Mouse (Mus musculus) 3T3-L1 (cell line): ENCODE data around the gene Atp2a1.
"Not testable (repeated sequence)": the region's sequence is repeated elsewhere in the genome, so short reads cannot be mapped to it uniquely, and the experiment has no call there.

Source experiments
- DNase-seq: peaks from one replicate; pipeline ENCODE4 v3.0.0-alpha.2; 2015; ENCODE audit warnings: low read depth, low spot score

Atp2a1 gene

DNA sequence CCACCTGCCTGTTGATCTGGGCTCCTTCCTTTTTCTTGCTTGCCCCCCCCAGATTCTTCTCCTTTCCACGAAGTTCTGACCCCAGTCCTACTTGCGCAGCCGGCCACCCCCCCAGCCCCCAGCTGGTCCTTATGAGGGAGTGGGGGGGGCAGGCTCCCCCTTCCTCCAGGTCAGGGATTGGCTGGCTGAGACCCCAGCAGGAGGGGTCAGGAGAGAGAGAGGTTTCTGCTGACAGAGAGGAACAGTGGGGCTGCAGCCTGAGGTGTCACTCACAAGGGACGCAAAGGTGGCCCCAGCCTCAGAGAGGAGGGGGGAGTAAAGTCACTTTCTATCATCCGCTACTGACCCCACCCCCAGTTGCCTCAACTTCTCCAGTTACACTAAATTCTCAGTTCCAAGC, at the start of gene Atp2a1:
Atp2a1 (minus strand) TSS at position 105 of the 400 bp plus-strand sequence.
- DNase-seq = no peak

DNA sequence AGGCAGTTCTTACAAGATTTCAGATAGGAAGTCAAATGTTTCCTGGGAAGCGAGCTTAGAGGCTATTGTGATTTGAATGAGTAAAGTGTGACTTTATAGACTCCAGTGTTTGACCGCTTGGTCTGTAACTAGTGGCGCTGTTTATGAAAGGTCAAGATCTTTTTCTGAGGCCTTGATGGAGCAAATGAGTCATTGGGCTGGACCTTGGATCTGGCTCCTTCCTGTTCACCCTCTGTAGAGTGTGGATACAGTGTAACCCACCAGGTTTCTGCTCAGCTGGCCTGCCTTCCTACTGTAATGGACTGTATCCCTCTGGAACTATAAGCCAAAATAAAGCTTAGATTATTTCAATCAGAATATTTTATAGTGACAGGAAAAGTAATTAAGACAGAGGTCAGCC, 48.4 kb upstream of the Atp2a1 start:
- DNase-seq = peak; percentile 69

DNA sequence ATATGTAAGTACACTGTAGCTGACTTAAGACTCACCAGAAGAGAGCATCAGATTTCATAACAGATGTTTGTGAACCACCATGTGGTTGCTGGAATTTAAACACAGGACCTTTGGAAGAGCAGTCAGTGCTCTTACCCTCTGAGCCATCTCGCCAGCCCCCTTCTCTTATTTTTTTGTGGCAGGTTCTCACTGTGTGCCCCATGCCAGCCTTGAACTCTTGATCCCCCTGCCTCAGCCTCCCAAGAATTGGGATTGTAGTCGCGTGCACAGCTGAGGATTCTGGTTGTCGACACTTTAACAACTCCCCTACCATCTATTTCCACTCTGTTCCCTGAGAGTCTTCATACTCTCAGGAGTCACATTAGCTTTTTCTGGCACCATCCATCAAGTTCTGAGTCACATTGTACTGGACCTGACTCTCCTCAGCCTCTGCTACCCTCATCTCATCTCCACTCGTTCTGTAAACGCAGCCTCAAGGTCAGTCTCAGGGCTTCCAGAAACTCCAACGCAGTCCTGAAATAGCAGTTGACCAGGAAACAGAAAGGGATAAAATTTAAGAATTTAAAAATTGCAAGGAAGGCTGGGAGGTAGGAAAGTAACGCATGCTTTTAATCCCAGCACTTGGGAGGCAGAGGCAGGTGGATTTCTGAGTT, 44.3 kb upstream of the Atp2a1 start:
- DNase-seq = no peak

DNA sequence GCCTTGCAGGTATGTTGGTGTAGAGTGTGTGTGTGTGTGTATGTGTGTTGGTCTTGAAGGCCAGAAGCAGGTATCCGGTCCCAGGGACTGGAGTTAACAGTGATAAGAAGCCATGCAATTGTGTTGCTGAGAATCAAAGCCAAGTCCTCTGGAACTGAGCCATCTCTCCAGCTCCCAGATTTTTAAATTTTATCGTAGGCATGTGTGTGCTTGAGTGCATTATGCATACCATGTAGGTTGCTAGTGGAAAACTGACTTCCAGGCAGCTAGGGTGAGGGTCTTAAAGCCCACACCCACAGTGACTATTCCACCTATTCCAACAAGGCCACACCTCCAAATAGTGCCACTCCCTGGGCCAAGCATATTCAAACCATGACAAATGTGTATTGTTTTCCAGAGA, 42.0 kb upstream of the Atp2a1 start:
- no peak for DNase-seq

DNA sequence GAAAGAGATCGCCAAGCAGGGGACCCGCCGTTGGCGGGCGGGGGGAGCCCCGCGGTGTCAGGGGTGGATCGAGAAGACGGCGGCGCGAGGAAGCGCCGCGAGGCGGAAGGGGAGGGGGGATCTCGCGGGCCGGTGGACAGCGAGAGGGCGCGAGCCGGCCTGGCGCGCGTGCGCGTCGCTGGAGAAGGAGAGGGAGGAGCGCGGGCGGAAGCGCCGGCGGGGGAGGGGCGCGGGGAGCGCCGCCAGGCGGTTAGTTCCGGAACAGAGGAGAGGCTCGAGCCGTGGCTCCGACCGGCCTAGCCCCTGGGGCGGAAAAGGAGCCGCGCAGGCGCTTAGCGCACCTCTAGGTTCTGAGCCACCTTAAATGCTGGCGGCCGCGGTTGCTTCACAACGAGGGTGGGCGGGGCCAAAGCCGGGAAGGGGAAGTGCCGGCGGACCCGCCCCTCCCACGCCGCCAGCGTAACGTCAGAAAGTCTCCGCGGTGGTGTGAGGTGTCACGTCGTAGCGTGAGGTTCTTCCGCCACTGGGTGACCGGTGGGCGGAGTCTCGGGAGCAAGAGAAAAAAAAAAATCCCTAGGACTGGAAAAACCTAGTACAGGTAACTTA, 40.5 kb upstream of the Atp2a1 start, which contains the start of gene Atxn2l:
Atxn2l (minus strand) TSS at position 165 of the 606 bp plus-strand sequence.
- peak; percentile 96 for DNase-seq

DNA sequence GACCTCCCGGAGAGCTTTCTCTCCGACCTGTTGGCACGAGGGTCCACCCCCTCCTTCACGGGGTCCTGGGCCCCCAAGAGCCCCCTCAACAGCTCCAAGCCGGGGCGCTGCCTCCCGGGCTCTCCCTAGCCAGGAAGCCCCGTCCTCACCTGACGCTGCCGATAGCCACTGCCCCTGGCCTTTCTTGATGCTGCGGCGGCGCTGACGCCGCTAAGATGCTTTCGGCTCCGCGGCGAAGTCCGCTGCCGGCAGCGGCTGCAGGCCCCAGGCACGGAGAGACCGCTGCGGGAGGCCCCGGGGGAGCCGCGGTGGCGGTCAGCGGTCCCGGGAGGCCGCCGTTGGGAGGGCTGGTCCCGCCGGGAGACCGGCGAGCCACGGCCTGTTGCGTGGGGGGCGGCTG, 39.8 kb upstream of the Atp2a1 start:
- no peak for DNase-seq

DNA sequence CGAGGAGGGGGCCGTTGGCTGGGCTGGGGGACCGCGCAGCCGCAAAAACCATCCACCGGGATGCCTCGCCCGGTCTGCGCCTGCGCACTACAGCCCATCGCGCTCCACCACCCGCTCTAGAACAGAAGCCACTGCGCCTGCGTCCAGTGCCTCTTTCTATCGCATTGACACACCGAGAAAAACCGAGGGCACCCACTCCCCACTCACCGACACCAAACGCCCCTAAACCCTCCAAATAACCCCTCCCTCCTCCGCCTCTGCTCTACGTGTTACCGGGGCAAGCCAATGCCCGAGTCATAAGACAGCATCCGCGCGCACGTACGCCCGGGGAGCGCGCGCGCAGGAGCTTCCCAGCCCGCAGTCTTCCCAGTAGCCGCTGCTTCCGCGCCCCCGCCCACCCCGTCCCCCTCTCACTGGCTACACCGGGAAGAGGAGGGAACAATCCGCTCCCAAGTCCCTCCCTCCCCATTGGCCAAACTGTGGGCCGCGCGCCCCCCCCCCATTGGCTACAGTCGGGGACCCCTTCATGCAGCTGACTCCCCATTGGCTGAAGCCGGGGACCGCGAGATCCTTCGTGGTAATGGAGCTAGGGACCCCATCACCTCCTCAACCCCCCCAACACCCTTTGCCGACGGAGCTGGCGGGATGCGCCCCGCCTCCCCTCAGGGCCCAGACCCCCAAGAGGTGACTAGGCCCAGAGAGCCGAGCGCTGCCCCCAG, 39.3 kb upstream of the Atp2a1 start:
- DNase-seq = peak; percentile 94

DNA sequence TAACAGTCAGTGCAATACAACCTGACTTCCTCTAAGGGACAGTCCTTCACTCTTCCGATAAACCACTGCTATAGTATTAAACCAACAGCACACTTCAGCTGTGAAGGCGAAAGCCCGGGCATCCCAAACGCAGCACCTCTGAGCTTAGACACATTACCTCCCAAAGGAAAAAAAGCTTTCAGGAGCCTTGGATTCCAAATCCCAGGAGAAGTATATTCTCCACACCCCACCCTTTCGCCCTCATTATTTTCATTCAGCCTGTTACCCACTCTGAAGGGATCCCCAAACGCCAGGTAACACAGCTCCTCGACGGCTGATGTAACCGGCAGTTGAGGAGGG, 38.7 kb upstream of the Atp2a1 start:
- DNase-seq = no peak

DNA sequence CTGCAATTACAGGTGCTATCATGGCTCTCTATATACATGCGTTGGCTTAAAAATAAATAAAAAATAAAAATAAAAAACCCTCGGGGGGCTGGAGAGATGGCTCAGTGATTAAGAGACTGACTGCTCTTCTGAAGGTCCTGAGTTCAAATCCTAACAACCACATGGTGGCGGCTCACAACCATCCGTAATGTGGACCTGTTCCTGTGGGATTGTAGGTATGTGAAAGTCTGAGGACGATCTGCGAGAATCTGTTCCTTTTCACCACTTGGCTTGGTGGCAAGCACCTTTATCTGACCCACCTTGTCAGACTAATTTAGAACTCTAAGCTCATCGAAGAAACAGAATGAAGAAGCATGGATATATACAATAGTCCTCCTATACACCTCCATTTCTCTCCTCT, 36.5 kb upstream of the Atp2a1 start:
- no peak for DNase-seq

DNA sequence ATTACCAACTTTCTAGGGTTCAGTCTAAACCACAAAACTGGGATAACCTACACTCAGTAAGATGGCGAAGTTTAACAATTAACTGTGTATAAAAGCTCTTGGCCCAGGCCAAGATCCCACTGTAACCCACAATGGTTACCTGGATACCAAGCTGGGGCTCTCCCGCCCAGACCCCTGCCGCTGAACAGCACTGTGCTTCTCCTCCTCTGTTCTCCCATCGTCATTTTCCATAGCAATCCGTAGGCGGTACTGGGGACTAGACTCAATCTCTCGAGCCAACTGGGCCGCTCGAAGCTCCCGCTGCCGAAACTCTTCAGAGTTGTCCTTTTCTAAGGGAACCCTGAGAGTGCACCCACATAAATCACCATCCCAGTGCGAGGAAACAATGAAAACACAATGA, 35.1 kb upstream of the Atp2a1 start:
- DNase-seq = no peak

DNA sequence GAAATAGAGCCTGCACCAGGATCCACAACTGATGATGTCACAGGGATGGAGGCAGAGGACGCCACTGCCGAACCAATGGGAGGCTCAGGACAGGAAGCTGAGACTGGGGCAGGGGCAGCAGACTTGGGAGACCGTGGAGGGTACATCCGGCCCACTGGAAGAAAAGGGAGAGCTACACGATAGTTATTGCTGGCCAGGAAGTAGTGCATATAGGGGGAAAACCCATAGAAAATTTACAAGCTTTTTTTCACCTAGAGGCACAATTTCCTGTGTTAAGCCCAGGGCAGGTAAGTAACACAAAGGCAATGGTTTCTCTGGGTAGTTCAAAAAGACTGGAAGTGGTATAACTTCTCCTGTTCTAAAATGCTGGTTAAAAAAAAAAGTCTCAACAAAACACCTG, 33.6 kb upstream of the Atp2a1 start:
- DNase-seq = no peak

DNA sequence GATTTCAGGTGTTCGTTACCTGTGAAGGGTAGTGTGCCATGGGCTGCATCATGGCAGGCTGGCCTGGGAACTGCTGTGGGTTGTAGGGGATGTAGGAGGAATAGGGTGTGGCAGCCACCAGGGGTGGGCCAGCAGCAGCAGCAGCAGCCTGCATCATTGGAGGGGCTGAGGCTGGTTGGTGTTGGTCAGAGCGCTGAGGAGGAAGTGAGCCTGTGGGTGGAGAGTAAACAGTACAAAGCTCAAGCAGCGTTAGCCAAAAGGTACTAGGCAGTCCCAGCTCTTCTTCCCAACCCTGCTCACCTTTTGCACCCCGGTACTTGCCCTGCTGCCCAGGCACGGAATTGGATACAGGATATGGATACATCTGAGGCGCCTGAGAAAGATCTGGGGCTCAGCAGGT, 31.2 kb upstream of the Atp2a1 start:
- no peak for DNase-seq

DNA sequence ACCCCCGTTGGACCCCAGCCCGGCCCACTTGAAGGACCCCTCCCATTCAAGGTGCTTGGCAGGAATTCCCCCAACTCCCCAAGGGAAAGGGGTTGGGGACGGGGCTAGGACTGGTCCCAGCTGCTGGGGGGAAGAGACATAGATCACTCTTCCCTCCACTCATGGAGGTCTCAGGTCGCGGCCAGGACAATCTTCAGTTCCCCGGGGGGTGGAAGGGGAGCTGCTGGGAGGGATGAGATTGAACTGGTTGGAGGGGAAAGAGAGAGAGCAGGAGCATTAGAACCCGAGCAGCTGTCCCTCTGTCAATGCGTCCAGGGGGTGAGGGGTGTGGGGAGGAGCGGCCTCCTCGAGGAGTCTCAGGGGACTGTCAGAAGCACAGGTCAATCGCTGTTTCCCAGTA, 29.1 kb upstream of the Atp2a1 start:
- no peak for DNase-seq

DNA sequence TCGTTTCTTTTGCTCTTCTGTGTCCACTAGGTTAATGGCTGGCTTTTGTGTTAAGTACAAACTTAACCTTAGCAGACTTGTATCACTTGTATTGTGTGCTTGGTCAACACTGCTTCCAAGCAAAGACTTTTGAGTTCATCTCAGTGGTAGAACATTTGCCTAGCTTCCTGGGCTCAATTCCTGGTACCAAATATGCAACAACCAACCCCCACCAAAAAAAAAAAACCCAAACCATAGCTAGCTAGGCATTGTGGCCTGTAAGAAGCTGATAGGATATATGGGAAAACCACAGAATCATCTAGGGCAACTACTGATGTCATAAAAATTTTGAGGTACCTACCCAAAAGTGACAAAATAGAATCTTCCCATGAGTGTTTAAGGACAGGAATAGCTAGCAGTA, 28.1 kb upstream of the Atp2a1 start:
- no peak for DNase-seq

DNA sequence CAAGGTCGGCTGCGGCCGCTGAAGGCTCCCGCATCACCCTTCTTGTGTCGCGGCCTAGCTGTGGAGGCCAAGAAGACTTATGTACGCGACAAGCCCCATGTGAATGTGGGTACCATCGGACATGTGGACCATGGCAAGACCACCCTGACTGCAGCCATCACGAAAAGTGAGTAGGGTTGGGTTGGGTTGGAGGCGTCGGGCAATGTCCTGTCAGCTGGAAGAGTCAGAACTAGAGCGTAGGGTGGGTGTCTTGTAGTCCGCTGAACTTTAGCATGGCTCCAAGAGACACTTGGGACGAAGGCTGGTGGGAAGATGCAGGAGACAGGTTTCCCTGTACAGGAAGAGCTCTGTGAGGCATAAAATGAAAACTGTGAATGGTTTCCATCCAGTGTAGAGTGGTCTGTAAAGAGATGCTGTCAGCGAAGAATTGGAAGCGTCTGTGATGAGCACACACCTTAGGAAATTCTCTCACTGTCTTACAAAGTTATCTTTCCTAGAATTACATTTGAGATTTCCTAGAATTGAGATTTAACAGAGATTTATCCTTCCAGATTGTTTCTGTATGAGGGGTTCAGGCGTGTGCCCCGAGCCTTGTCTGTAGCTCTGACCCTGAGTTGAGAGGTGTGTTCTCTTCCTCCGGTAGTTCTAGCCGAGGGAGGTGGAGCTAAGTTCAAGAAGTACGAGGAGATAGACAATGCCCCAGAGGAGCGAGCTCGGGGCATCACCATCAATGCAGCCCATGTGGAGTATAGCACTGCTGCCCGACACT, 24.9 kb upstream of the Atp2a1 start:
- not testable (repeated sequence) for DNase-seq

DNA sequence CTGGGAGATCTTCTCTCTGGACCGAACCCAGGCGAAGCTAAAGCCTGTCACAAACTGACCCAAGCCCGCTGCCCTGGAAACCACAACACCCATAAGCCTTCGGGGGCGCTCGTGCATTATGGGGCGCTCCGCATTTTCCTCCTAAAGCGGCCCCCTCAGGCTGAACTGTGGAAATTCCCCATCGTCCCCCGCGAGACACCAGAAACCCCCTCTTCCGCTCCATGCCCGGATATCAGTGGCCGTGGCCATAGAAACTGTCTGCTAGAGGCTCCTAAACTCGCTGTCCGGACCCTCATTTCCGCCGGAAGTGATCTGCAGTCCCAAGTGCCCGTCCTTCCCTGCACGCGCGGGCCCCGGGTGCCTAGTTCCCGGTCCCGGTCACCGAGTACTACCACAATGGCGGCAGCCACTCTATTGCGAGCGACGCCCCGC, 24.2 kb upstream of the Atp2a1 start, which contains the start of gene Tufm:
Tufm (plus strand) TSS at position 310 of the 432 bp plus-strand sequence.
- peak; percentile 98 for DNase-seq

DNA sequence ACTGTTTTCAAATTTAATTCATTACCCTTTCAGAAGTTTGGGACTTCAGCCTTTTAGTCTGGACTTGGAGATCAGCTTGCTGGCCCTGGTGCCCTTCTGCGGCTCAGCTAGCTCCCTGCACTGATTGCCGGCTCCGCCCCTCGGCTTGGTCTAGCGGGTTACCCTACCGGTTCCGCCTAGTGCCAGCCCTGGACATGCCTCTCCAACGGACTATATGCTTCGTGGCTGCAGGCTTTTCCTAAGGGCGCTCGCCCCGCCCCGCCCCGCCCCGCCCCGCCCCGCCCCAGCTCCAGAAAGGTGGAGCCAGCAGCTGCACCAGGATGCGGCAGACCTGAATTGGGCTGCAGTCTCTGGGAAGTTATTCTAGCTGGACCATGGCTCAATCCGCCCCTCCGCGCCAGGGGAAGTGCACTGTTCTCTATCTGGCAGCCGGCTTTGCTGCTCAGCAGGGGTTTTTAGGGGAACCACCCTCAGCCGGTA, 19.5 kb upstream of the Atp2a1 start:
- DNase-seq = peak; percentile 94

DNA sequence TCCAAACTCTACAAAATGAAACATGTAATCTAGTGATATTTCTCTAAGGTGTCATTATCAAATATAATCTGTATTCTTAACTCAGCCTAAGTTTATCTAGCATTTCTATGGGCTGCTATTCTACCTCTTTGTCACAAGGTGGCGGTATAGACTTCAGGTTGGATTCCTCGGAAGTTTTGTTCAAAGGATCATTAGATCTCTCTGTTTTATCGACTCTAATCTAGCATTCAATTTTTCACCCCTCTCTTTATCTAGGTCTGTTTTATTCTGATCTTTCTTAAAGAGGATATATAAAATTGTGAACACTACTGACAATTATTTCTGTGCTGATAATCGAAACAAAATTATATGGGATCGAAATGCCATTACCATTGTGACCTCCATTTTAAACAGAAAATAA, 18.8 kb upstream of the Atp2a1 start:
- DNase-seq = peak; percentile 44

DNA sequence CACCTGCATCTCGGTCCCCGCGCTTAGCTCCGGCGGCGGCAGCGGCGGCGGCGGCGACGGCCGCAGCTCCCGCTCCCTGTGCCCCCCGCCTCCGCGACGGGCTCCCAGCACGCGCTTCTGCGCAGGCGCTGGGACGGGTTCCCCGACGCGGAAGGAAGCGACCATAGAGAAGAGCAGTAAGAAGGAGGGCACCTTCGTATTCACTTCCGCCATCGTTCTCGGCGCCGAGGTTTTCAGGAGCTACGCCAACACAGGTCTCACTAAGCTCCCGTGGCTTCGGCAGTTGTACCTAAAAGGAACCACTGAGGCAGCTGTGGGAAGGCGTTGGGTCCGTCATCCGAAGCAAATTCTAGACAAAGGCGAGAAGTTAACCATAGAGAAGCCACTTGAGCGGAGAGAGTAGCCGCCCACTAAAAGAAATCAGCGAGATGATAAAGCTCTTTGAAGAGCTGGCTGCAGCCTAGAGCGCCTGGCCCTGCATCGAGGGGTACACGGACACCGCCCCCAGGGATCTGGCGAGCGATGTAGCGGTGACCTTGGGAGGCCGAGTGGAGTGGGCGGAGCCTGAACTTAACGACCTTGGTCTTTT, 12.2 kb upstream of the Atp2a1 start, which contains the start of gene Sh2b1:
Sh2b1 (minus strand) TSS at position 432 of the 589 bp plus-strand sequence.
- DNase-seq = peak; percentile 82

DNA sequence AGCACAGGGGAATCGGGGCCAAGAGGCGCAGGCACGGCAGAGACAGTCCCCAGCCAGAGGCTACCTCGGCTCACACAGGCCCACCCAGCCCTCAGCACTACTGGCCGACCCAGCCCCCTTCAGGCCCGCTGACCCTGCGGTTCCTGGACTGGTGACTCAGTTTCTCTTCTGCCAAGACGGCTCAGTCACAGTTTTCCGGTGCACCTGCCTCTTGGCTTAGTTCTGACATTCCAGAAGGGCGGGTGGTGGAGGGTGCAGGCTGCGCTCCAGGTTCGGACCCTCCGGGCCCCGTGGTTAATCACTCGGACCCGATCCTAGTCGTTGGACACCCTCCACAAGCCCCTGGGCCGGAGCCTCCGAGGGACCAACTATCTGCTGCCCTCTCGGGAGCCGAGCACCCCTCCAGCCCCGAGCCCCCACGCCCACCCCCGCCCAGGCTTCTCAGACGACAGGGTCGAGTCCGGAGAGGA, 11.6 kb upstream of the Atp2a1 start:
- DNase-seq = peak; percentile 49

DNA sequence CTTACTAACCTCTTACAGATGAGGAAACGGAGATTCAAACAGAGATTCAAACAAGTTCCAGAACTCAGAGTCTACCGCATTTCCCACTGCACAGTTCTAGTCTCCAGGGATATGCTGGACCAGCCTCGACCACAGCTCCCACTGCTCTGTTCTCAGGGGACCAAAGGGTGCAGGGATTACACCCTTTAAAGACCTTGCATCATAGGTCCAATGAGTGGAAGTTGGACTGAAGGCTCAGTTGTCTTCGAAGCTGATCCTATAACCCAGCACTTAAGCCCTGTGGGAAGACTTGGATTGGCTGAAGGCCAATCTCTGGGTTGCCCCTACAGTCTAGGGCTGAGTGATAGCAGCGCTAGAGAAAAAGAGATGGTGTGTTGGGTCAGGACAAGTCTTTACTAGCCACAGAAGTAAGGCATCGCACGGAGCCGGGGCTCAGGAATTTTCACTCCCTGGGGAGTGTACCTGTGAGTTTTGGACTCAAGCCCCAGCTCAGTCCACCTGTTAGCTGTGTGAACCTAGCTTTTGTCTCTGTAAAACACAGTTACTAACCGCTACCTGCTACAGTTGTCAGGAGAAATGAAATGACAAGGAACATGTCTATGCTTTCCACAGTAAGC, 10.7 kb upstream of the Atp2a1 start:
- DNase-seq = no peak
